Mouse (Mus musculus) 416B (cell line): ENCODE measurements around the gene Prkcd.

Source experiments
- DNase-seq: peaks from one replicate; pipeline ENCODE4 v3.0.0; 2011; ENCODE audit warnings: low read depth

Prkcd gene

DNA sequence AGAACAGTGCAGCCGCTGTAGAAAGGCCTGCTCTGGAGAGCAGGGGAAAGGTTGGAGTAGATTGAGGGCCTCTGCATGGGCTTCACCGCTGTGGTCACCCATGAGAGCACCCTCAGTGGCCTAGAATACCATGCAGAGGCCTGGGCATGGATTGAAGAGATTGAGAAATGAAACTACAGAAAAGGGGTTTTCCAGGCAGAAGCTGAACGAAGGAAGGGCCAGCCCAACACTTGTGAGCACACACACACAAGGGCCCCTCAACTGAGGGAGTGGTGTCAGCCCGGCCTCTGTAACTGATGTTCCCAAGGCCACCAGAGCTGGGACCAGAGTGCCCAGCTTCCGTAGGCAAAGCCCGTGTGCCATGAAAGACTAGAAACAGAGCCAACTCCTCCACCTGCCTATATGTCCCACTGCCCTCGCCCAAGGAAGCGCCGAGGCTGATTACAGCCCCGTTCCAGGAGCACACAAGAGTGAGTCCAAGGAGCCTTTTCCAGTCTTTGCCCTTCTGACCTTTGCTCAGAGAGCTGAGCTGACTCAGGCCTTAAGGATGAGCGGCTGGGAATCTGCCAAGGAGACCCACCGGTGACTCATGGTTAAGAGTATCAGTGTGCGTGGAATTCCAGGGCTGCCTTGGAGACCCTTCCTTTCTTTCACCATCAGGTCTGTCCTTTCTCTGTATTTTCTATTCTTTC lies 9.4 kb upstream of the Prkcd start:
- no peak for DNase-seq

DNA sequence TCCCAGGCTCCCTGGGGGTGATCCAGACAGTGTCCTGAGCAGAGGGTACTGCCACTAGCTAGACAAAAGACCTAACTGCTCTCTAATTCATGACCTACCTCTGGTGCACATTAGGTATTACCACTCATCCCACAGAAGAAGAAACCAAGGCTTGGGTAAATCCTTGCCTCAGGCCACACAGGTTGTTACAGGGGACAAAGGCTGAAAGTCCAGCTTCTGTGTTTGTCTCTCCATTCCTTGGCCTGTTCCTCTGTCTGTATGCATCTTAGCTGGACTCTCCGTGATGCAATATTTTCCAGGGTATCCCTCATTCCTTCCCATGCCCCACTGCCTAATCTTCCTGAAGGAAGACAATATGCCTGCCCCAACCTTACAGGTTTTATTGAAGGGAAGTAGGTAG lies 8.4 kb upstream of the Prkcd start:
- no peak for DNase-seq

DNA sequence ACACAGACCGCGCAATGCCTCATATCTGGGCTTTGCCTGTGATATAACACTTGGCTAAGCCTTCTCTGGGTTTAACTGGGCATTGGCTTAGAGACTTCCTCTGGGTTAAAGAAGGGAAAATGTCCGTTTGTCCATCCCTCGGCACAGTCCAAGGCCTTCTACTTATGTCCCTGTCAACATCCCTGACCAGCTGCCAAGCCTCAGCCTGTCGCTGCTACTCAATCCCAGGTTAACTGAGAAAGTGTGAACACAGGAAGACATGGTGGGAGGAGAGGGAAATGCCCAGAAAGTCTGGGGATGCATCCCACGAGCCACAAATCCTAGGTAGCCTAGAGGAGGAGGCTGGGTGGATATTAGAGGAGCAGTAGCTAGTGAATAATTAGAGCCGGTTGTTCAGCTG lies 7.7 kb upstream of the Prkcd start:
- no peak for DNase-seq

DNA sequence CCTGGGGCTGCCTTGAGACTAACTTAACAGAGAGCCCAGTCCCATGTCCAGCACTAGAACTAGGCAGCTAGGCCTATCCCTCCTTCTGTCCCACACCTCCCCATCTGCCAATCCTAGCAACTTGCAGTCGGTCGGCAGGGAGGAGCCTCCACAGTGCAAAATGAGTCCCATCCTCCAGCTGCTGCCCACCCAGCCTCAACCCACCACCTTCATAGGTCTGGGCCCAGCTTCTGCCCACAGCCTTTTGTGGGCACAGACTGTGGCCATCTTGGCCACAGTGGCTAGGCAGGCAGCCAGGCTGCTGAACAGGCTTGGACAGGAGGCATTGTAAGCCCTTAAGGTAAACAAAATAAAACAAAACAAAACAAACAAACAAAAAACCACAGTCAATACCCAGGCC lies 5.8 kb upstream of the Prkcd start:
- DNase-seq = no peak

DNA sequence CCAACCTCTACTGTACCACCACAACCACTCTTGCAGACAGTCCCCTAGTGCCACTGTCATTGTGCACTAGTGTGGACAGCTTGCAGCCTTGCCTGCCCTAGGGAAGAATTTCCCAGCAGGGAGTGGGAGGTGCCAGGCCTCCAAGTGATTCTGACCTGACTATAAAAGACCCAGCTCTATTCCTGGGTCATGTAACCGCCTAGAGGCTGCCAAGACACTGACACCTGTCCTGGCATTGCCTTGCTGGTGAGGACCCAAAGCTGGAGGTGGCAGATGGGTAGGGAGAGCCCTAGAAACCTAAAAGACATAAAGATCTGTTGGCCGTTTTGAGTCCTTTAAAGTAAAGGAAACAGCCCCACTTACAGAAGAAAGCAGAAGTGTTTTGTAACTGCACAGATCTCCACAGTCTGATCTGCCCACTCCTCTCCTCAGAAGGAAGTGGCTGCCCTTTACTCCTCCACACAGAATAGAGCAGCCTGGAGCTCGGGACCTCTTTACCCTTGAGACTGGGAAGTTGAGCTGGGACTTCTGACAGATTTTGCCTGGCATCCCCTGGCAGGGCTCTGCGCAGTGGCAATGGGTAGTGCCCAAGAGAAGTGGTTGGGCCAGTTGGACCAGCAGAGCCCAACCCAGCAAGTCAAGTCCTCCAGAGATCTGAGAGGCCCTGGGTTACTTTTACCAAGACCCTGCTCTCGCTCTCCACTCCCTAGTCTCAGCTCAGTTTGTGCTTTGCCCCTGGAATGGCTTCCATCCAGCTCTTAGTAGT lies 5.0 kb upstream of the Prkcd start:
- DNase-seq = peak; percentile 61

DNA sequence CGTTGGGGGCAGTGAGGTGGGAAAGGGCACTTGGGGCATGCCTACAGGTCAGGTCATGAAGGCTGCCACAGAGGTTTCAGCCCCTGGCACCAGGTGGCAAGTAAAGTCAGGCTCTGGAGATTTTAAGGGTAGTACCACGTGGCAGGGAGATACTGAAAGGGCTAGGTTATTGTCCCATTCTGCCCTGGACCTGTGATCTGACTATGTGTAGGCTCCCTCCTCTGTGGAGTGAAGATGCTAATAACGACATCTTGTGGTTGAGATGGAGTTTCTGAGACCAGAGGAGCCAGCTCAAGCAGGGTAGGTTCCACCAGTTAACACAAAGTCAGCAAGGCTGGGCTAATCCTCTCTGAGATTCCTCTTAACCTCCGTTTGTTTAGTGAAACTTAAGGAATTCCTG lies 3.8 kb upstream of the Prkcd start:
- no peak for DNase-seq

DNA sequence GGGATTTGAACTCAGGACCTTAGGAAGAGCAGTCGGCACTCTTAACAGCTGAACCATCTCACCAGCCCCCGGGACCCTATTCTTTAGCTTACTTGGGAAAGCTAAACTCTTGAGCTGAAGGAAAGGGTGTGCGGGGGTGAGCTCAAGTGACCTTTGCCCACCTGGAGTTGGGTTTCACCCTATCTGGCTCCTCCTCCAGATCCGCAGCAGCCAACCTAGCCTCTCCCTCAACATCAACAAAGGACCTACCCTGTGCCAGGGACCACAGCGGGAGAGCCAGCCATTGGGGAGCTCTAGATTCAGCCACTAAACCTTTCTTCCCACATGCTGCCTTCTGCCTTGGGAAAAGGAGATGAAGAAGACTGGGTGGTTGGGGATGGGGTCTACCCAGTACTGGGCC lies 2.2 kb upstream of the Prkcd start:
- DNase-seq = no peak

DNA sequence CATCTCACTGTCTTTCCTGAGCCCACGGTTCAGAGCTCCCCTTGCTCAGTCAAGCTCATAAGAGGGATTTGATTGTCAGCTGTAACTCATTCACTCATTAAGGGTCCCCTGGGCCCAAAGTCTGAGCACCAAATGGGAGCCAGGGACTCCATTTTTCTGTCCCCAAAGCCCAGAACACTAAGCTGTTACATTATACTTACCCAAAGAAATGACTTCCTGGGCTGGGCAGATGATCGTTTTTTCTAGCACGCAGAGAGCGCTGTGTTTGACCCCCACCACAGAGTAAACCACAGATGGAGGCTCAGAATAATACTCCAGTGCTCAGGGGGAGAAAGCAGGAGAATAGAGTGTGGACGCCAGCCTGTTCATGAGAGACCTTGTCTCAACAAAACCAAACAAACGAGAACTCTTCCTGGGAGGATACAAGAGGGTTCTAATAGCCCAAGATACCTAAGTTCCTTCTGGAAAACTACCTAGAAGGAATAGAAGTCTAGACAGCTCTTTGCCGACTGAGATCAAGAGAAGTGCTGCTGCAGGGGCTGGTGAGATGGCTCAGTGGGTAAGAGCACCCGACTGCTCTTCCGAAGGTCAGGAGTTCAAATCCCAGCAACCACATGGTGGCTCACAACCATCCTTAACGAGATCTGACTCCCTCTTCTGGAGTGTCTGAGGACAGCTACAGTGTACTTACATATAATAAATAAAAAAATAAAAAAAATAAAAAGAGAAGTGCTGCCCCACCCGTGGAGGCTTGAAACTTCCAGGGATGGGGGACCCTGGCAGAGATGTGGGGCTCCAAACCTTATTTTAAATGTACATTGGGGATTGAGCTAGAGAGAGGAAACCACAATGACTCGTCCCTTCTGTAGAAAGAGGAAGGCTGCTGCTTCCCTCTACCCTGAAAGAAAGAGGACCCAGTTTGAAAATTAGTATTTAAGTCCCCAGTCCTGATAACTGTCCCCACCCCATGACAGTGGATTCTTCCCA lies 1.0 kb upstream of the Prkcd start:
- DNase-seq = peak; percentile 91

DNA sequence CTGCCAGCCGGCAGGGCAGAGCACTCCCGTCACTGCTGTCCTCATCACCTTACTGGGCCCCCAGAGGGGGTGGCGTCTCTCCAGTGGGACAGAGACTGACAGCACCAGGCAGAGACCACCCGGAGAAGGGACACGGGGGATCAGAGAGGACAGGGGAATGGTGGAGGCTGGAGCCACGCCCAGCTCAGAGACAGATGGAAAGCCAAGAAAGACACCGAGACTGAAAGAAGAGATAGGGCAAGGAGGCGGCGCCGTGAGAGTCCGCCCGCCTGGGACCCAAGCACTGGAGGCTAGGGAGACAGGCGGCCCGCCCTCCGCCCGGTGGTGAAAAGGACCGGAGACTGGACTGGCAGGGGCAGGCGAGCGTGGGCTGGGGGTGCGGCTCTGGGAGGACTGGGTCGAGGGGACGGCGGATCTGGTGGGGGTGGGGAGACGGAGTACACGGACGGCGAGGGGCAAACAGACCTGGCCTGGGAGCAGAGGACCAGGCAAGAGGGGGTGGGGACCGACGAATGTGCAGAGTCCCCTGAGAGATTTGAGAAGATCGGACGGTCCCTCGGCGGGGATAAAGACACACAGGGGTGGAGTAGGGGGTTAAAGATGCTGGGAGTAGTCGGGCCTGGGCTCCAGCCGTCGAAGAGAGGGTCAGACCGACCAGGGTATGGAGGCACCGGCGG lies 741 bp downstream of the Prkcd start:
- peak; percentile 62 for DNase-seq

DNA sequence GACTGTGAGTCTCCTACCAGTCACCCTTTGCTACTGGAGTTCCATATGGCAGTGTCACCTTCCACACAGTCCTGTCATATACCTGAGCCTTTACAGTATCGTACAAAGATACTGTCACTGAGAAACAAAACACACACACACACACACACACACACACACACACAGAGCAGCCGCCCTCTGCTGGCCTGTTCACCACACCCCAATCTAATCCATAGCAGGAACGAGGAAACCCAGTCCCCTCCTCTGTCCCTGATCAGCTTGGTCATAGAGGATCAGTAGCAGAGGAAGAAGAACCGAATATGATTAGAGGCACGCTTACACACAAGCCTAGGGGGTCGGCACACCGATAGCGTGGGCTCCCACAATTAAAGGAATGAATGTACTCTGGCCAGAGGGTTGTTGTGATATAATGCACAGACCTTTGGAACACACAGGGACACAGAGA lies 1.7 kb downstream of the Prkcd start:
- DNase-seq = peak; percentile 50

DNA sequence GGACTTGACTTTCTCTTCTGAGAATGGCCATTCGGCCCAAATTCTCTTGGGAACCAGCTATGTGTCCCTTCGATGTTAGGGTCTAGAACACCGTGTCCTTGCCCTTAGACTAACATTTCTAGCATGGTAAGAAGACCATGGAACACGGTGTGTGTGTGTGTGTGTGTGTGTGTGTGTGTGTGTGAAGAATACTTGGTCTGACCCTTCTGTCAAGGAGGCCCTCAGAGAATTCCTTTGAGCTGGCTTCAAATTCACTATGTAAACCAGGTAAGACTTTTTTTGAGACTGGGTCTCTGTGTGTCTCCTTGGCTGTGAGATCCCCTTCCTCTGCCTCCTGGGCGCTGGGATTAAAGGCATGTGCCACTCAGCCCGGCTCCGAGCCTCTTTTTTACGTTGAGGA lies 3.5 kb downstream of the Prkcd start:
- no peak for DNase-seq

DNA sequence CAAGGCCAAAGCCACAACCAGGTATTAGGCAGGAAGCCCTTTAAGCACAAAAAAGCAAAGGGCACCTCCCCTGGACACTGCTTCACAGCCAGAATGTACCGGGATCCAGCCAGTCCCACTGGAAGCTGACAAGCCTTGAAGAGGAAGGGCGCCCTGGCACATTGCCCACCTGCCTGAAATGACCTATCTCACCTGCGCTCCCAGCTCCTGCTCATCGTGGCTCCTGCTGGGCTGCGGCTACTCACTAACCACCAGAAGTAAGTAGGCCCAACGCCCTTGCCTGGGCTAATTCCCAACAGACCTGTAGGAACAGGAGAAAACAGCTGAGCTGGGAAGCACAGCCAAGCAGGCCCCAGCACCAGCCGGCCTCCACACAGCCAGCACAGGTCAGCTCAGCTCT lies 3.9 kb downstream of the Prkcd start:
- no peak for DNase-seq

DNA sequence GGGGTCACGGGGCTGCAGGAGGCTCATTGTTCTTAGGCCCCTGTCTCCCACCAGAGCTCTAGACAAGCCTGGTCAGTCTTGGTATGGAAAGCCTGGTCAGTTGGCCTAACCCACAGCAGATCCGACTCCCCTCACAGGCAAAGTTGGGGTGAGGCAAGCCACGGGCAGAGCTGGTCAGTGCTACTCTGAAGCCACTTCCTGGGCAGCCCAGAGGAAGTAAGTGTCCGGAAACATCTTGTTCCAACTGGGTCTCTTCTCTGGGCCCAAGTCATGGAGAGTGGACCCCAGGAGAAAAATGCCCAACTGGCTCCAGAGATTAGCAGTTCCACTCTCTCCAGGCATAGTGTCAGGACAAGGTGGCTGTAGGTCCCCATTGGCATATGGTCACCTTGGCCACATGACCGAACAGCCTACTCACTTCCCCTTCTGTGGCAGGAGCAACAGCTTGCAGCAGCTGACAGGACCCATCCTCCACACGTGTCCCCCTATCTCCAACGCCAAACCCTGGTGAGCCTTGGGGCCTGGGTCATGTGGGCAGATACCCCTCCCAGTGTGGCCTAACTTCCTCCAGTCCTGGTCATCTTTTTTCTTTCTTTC lies 5.9 kb downstream of the Prkcd start:
- DNase-seq = peak; percentile 95

DNA sequence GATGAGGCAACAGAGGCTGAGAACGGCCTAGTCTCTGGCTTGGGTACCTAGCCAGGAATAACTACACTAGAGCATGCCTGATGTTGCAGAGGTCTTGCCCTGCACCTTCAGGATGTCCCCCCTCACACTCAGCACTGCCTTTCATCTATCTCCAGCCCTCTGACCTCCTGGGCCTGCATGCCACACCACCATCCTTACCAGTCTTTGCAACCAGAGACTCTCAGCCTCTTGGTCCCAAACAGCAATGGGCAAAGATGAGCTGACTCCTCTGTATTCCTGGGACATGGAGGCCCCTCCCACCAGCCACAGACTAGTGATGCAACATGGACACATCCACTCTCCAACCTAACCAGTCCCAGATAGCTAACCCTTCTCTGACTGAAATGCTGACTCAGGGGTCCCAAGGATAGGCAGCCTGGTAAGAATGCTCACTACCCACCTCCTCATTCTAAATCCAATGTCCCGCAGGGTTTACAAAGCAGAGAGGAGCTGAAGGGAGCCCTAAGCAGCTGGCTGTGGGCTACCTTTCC lies 7.2 kb downstream of the Prkcd start:
- DNase-seq = no peak

DNA sequence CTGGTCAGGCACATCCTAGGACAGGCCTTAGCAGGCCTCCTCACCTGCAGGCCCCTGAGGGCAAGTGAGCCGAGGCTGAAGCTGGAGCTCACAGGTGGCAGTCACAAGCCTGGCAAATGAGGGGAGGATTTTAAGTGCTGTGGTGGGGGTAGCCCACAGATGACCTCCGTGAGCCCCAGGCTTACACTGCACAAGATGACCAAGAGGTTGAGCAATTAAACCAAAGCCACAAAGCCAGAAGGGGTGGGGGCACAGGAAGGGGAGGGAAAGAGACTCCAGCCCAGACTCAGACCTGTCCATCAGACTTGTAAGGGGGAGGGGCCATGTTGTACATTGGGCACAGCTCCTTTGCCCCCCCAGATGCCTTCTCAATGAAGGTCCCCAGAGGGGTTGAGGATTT lies 9.3 kb downstream of the Prkcd start:
- peak; percentile 94 for DNase-seq

DNA sequence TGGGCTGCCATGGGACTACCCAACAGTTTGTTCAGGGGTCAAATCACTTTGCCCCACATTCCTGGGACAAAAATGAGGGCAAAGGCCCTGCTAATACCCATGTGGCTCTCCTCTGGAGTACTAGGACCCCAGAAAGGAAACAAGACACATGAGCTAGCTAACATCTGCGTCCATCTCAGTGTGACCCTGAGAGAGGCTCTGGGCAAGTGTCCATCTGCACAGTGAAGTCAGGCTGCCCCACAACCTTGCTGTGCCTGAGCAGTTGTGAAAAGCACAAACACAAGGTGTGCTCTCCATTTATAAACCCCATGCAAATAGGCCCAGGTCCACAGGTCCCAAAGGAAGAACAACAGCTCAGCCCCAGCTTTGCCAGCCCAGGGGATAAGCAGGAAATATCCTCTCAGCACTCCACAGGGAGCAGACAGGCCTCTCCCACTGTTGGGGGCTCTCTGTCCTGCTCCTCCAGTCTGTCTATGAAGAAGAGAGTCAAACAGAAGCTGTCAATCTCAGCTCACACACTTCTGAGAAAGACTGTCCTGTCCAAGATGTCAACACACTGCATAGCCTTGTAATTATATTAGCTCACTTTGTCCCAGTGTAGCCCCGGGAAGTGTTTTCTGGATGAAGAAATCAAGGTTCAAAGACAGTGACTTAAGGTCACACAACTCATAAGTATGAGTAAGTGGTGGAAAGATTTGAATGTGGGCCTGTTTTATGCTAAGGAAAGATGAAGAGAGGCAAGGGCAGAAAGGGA lies 12.9 kb downstream of the Prkcd start:
- DNase-seq = no peak

DNA sequence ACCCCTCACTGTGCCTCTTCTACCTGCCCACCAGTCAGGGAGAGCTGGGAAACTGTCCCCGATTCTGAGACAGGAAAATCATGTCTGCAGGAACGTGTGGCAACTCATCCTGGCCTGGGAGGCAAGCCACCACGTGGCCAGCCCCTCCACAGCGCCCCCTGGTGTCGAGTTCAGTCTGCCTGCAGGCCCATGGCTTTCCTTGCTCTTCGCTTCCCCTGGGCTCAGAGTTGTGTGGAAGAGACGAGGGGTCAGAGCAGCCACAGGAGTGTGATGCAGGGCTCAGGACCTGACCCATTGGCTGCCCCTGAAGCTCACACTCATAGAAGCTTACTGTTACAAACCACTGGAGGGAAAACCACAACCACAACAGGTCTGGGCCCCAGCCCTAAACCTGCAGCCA lies 13.5 kb downstream of the Prkcd start:
- peak; percentile 96 for DNase-seq

DNA sequence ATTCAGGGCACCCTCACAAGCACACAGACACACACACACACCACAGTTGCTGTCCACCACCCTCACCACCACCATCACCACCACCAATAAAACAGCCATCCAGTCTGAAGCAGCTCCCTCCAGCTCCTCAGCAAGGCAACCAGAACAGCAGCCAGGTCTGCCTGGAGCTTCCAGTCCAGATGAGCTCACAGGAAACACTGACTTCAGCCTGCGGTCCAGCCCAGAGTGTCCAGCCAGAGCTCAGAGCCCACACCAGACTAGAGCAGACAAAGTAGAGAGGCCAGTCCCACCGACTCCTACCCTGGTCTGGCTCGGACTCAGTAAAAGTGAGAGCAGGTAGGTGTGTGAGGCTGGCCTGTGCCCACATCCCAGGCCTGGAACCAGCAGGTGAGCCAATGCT lies 15.1 kb downstream of the Prkcd start:
- no peak for DNase-seq

DNA sequence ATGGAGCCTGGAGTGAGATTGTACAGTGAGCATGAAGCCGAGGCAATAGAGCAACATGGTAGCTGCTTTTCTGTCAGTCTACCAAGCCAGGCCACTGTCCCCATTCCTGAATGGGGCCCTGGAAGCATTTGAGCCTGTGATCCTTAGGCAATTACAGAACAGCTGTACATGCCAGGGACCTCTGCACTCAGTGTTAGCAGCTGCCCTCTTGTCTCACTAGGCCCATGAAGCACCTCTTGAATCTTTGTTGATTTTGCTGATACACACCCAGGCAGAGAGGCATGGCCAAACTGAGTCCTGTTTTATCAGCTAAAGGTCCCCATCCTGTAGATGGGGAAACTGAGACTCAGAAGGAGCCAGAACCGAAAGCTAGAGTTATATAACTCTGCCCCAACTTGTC lies 15.7 kb downstream of the Prkcd start:
- no peak for DNase-seq

DNA sequence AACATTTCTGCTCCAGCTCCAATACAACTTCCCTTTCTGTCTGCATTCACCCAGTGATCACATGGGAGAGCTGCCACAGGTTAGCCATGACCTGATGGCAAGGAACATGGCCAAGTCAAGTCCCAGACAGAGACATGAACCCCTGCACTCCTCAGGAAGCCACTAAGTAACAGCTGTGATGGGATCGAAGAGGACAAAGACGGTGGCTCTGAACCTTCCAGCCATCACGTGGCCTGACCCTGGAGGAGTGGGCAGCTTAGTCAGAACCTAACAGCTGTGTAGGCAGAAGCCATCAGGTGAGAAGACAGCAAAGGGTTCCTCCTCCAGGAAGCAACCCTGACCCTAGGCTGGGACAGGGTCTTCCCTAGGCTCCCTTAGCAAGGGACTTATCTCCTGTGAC lies 16.5 kb downstream of the Prkcd start:
- no peak for DNase-seq

DNA sequence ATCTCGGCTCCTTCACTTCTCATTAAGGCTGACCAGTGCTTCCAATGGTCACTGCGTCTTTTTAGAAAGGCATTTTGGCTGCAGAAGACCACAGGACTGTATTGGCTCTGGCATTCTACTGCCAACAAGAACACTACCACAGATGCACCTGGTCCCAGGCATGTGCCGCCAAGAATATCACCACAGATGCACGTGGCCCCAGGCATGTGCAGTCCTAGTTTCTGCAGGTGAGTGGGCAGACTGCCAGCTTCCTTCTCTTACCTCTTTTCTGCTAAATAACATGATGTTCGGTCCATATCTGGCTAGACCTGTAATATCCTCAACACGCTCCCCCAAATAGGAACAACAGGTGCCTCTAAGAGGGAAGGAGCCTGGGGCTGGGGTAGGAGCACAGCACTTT lies 17.8 kb downstream of the Prkcd start:
- DNase-seq = no peak
